Mouse (Mus musculus) bone marrow, adult 2 months (tissue): ENCODE data around the gene Bclaf3.

ENCODE experiments used
- CTCF ChIP-seq: fragments of 200-500 bp; IDR thresholded peaks from 2 replicates; pipeline ENCODE4 v1.5.1; 2011; ENCODE audit warnings: low read length, control low read depth; ENCODE audit not compliant: control insufficient read depth, insufficient read depth
- POLR2A ChIP-seq: fragments of 200-500 bp; IDR thresholded peaks from 2 replicates; pipeline ENCODE4 v1.6.1; 2011; ENCODE audit warnings: low read depth, mild to moderate bottlenecking, control low read depth, low read length, borderline replicate concordance; ENCODE audit not compliant: control insufficient read depth

DNA sequence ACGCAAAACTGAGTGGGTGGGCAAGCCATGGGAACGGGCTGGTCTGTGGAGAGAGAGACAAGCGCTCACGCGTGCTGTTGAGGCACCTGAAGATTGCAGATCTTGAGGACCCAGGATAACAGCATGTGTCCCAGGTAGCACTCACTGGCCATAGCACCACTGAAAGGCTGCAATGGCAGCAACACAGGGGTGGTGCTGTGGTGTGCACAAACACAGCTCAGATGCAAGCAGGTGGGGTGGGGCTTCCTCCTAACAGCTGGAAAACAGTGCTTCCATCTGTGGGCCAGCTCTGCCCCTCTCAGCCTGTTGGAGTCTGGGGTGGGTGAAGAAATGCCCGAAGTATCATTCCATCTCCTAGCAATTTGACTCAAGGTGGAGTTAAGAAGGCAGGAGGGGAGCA lies at the start of gene Bclaf3:
- TF ChIP-seq POLR2A (no peak), CTCF (no peak)
